Mouse (Mus musculus) hindbrain, postnatal 0 days (tissue): ENCODE results near the gene 5530401A14Rik. TPM values are rescaled to one million over a fixed set of nuclear protein-coding genes. Genes with fewer than 3 reads are reported as not detected.

Source experiments
- ATAC-seq: fragments of 200-750 bp; cut with Nextera tagmentation; 2 replicates; pipeline ENCODE4 v1.8.0; 2017; ENCODE audit warnings: mild to moderate bottlenecking, moderate TSS enrichment, moderate library complexity
- DNase-seq: peaks from one replicate; pipeline ENCODE4 v3.0.0-alpha.2; 2015; ENCODE audit warnings: low spot score
- H3K27ac ChIP-seq: fragments of 300-500 bp; sonication (generic); 2 replicates; pipeline ENCODE4 v1.5.1; 2014; ENCODE audit warnings: mild to moderate bottlenecking
- H3K27me3 ChIP-seq: fragments of 300-500 bp; sonication (generic); 2 replicates; pipeline ENCODE4 v1.6.1; 2014; ENCODE audit warnings: low read length, mixed read lengths; ENCODE audit not compliant: insufficient read depth
- H3K36me3 ChIP-seq: fragments of 300-500 bp; sonication (generic); 2 replicates; pipeline ENCODE4 v1.6.1; 2014; ENCODE audit warnings: low read length, mixed read lengths; ENCODE audit not compliant: insufficient read depth
- H3K4me1 ChIP-seq: fragments of 300-500 bp; sonication (generic); 2 replicates; pipeline ENCODE4 v1.6.1; 2014; ENCODE audit warnings: antibody characterized with exemption, low read length, mixed read lengths; ENCODE audit not compliant: insufficient read depth
- H3K4me2 ChIP-seq: fragments of 300-500 bp; sonication (generic); 2 replicates; pipeline ENCODE4 v1.6.1; 2014; ENCODE audit warnings: low read depth, mild to moderate bottlenecking, low read length, moderate library complexity, mixed read lengths
- H3K4me3 ChIP-seq: fragments of 300-500 bp; sonication (generic); 2 replicates; pipeline ENCODE4 v1.5.1; 2014; ENCODE audit warnings: low read length
- H3K9ac ChIP-seq: fragments of 300-500 bp; sonication (generic); replicated peaks from 2 replicates; pipeline ENCODE4 v1.6.1; 2014; ENCODE audit warnings: mild to moderate bottlenecking, low read length, moderate library complexity, mixed read lengths
- H3K9me3 ChIP-seq: fragments of 300-500 bp; sonication (generic); 2 replicates; pipeline ENCODE4 v1.6.1; 2016; ENCODE audit warnings: low read length, mixed read lengths
- CTCF ChIP-seq: IDR thresholded peaks from 2 replicates; pipeline ENCODE4 v1.5.1; 2016; ENCODE audit warnings: antibody characterized with exemption, control low read depth, low read depth
- WGBS: fragments of 180-500 bp; shearing (Covaris S2); extraction: QIAGEN DNeasy Blood & Tissue Kit; methylation state at CpG from one replicate; pipeline ENCODE4 v1.1.7; 2014; 5-methylcytosine and 5-hydroxymethylcytosine counted together
- polyA plus RNA-seq: library from polyadenylated mRNA; unstranded; fragments of >200 nt; fragmentation: Nextera tagmentation; extraction: Ambion mirVana; gene quantifications from 2 replicates; pipeline ENCODE4 v1.2.1, GENCODE M21; 2015
- total RNA-seq: library from RNA; depleted of rRNA; stranded (reverse); fragments of >200 nt; gene quantifications from 2 replicates; pipeline ENCODE4 v1.2.3, GENCODE M21; 2014; rRNA removed

5530401A14Rik gene
- total and polyA plus RNA-seq, 2 experiments from 2014 or later: 0.38 TPM; not detected in 1

DNA sequence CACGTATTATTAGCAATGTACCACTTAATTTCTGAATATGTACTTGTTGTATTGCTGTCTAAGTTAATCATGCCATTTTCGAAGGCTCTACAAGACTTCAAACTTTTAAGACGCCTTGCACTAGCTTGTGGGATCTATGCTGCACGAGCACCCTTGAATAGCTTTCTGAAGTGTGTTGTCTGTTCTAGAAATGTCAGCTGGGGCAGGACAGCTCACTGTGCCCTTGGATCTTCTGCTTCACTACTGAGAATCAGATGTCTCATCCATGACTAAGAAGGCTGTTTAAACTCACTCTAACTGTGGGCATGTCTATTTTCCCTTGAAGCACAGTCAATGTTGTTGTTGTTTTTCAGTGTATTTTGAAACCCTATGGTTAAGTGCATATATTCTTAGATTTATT lies 63.2 kb downstream of the 5530401A14Rik start:
- no peak for ATAC-seq
- no peak overlapping the region for H3K4me3 ChIP-seq
- no peak for DNase-seq
- no peaks in the 10 kb centered on the region for H3K27me3 ChIP-seq
- no peaks in the 10 kb centered on the region for H3K4me1 ChIP-seq
- H3K36me3 ChIP-seq: no peaks in the 10 kb centered on the region
- H3K4me2 ChIP-seq: no peak overlapping the region
- H3K9ac ChIP-seq: no peak overlapping the region
- WGBS: 88% methylated on average over 4 of the region's 4 CpGs
- no peak for TF ChIP-seq CTCF
- no peak overlapping the region for H3K27ac ChIP-seq
- no peaks in the 10 kb centered on the region for H3K9me3 ChIP-seq

- DNase-seq (no peak), ATAC-seq (no peak)
- H3K27ac ChIP-seq: no peak overlapping the region
- no peaks in the 10 kb centered on the region for H3K9me3 ChIP-seq
- H3K4me2 ChIP-seq: no peak overlapping the region
- no peak overlapping the region for H3K4me3 ChIP-seq
- no peaks in the 10 kb centered on the region for H3K36me3 ChIP-seq
- H3K27me3 ChIP-seq: no peaks in the 10 kb centered on the region
- H3K9ac ChIP-seq: no peak overlapping the region
- no peaks in the 10 kb centered on the region for H3K4me1 ChIP-seq
- TF ChIP-seq CTCF: no peak
Observed at GRCm38 (mm10) chr11:81926393-81926792, 65.9 kb downstream of the 5530401A14Rik start.

DNA sequence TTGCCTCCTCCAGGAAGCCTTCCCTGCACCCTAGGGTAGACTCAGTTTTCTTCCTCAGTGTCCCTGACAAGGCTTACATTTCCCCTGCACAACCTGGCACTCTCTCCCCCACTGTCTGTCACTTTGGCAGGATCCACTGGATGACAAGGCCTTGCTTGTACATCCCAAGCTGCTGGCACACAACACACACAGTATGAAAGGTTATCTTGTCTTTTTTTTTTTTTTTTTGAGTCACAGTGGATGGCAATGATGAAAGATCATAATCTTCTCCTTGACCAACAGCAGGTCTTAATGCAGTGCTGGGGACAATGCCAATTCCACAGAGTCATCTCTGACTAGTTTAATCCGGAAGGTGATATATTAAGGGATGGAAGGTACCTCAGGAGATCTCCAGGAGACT lies 77.0 kb downstream of the 5530401A14Rik start:
- Histone ChIP-seq H3K9me3 (no peaks in the 10 kb centered on the region), H3K9ac (no peak overlapping the region), H3K27ac (no peak overlapping the region), H3K4me2 (no peak overlapping the region), H3K36me3 (no peaks in the 10 kb centered on the region), H3K4me3 (no peak overlapping the region), H3K27me3 (no peaks in the 10 kb centered on the region), H3K4me1 (no peaks in the 10 kb centered on the region)
- ATAC-seq (no peak), DNase-seq (no peak)
- no peak for TF ChIP-seq CTCF
- 88% methylated on average over 1 of the region's 1 CpGs for WGBS

- no peak overlapping the region for H3K4me3 ChIP-seq
Observed at GRCm38 (mm10) chr11:81940988-81941387, 80.5 kb downstream of the 5530401A14Rik start.

GRCm38 (mm10) chr11:81942167-81942566 lies 81.7 kb downstream of the 5530401A14Rik start:
- H3K4me3 ChIP-seq: no peak overlapping the region
- 82% methylated on average over 1 of the region's 1 CpGs for WGBS
- ATAC-seq (no peak), DNase-seq (no peak)
- no peak overlapping the region for H3K9ac ChIP-seq
- no peak for TF ChIP-seq CTCF
- H3K27ac ChIP-seq: no peak overlapping the region
- H3K36me3 ChIP-seq: no peaks in the 10 kb centered on the region
- no peaks in the 10 kb centered on the region for H3K4me1 ChIP-seq
- no peaks in the 10 kb centered on the region for H3K9me3 ChIP-seq
- no peak overlapping the region for H3K4me2 ChIP-seq
- no peaks in the 10 kb centered on the region for H3K27me3 ChIP-seq

More at GRCm38 (mm10) chr11:81940988-81941387, 80.5 kb downstream of the 5530401A14Rik start:
- H3K9ac ChIP-seq: no peak overlapping the region
- DNase-seq: peak; percentile 37
- H3K9me3 ChIP-seq: no peaks in the 10 kb centered on the region
- H3K4me2 ChIP-seq: no peak overlapping the region
- H3K36me3 ChIP-seq: no peaks in the 10 kb centered on the region
- H3K27me3 ChIP-seq: no peaks in the 10 kb centered on the region
- ATAC-seq: no peak
- 6% methylated on average over 1 of the region's 1 CpGs for WGBS
- no peaks in the 10 kb centered on the region for H3K4me1 ChIP-seq
- peak; percentile 75 for TF ChIP-seq CTCF
- H3K27ac ChIP-seq: no peak overlapping the region

Other genes with a start within 250 kb of the 5530401A14Rik start
- 55.2 and 57.3 TPM in 2 replicates for gene Asic2, start 107.8 kb downstream of the 5530401A14Rik start, total RNA-seq
- 18.3 and 19.2 TPM in 2 replicates for gene Asic2, start 107.8 kb downstream of the 5530401A14Rik start, polyA plus RNA-seq
- gene Ccl2, start 174.9 kb downstream of the 5530401A14Rik start, total RNA-seq: 0.25 TPM in 1 of 2 replicates, not detected in the other
- 1.5 and 1.6 TPM in 2 replicates for gene Ccl2, start 174.9 kb downstream of the 5530401A14Rik start, polyA plus RNA-seq
- not detected in 2 replicates for gene Gm17268, start 177.9 kb downstream of the 5530401A14Rik start, total RNA-seq
- not detected in 2 replicates for gene Gm17268, start 177.9 kb downstream of the 5530401A14Rik start, polyA plus RNA-seq
- 0.42 TPM in 1 of 2 replicates, not detected in the other for gene Ccl7, start 185.0 kb downstream of the 5530401A14Rik start, total RNA-seq
- gene Ccl7, start 185.0 kb downstream of the 5530401A14Rik start, polyA plus RNA-seq: 1.1 and 1.9 TPM in 2 replicates
- 0.16 and 0.58 TPM in 2 replicates for gene Ccl11, start 197.2 kb downstream of the 5530401A14Rik start, total RNA-seq
- 0.31 and 0.44 TPM in 2 replicates for gene Ccl11, start 197.2 kb downstream of the 5530401A14Rik start, polyA plus RNA-seq
- gene Ccl12, start 241.2 kb downstream of the 5530401A14Rik start, total RNA-seq: 0.52 and 4.9 TPM in 2 replicates
- gene Ccl12, start 241.2 kb downstream of the 5530401A14Rik start, polyA plus RNA-seq: 7.7 and 8.0 TPM in 2 replicates